Comparison of ENCODE assay signal across 9 mouse cellular contexts in genomic region chr2:161338953-161339326, GRCm38 (mm10).
DNase-seq lines count a peak whose midpoint lies in the region; ATAC-seq and TF ChIP-seq lines count a peak whose summit lies in the region.
"Had no signal": no experiment of that assay in that cellular context is flagged by ENCODE, and none has a peak within 500 bp of the region (broad histone marks: within the 10 kb centered on the region; RNA-seq: fewer than 3 reads in every experiment).

No protein-coding gene starts in this region.

- TF ChIP-seq CTCF in cerebellum, adult 2 months (IDR thresholded peaks at IDR 0.05; ENCODE audit: borderline replicate concordance, insufficient read depth, low read depth, low read length) = 0 out of 2 replicates have a peak, but pooled peaks have one; percentile 3
- 0 out of 2 replicates have a peak, but pooled peaks have one; percentile 5 for TF ChIP-seq CTCF in lung, embryonic 14.5 days (IDR thresholded peaks at IDR 0.05; ENCODE audit: low read depth)
- TF ChIP-seq CTCF in lung, postnatal 0 days (IDR thresholded peaks at IDR 0.05) = no peak

- no peaks in the 10 kb centered on the region for H3K27me3 ChIP-seq in cerebellum, adult 2 months (ENCODE audit: control insufficient read depth, insufficient read depth, low read length)
- 0 out of 2 replicates have a peak, but pooled peaks cover 6% of the 10 kb centered on the region for H3K27me3 ChIP-seq in lung, embryonic 14.5 days (ENCODE audit: insufficient read depth, low read length)
- no peaks in the 10 kb centered on the region for H3K27me3 ChIP-seq in lung, postnatal 0 days (replicated peaks; ENCODE audit: insufficient read depth, low read length)
- no peaks in the 10 kb centered on the region; the same call in 1 of the 2 replicates for H3K27me3 ChIP-seq in hindbrain, embryonic 14.5 days (ENCODE audit: control insufficient read depth, insufficient read depth, low read length)
- H3K27me3 ChIP-seq in neural tube, embryonic 14.5 days (ENCODE audit: control insufficient read depth, insufficient read depth, low read length) = no peaks in the 10 kb centered on the region

- no peak for TF ChIP-seq EP300 in lung, postnatal 0 days (IDR thresholded peaks at IDR 0.05)

- WGBS in cerebellum, adult 2 months = 20% methylated on average over 3 of the region's 3 CpGs
- WGBS in lung, embryonic 14.5 days = 21% methylated on average over 3 of the region's 3 CpGs
- WGBS in lung, postnatal 0 days = 21% methylated on average over 3 of the region's 3 CpGs
- WGBS in hindbrain, embryonic 14.5 days = 12% methylated on average over 3 of the region's 3 CpGs
- 13% methylated on average over 3 of the region's 3 CpGs for WGBS in neural tube, embryonic 14.5 days

- no peak for ATAC-seq in cerebellum, adult (ENCODE audit: insufficient number of reproducible peaks, low FRiP score, low TSS enrichment)
- 0 out of 2 replicates have a peak, but pooled peaks have one; percentile 32 for ATAC-seq in lung, embryonic 14.5 days (ENCODE audit: insufficient read depth)
- no peak for ATAC-seq in lung, postnatal 0 days
- peak; percentile 24; the same call in 1 of the 2 replicates for ATAC-seq in hindbrain, embryonic 14.5 days (ENCODE audit: low FRiP score)
- ATAC-seq in neural tube, embryonic 14.5 days (ENCODE audit: low read depth) = no peak
- ATAC-seq in megakaryocyte-erythroid progenitor cell, adult 5-6 weeks (replicated peaks; ENCODE audit: low FRiP score, low TSS enrichment, poor library complexity, severe bottlenecking) = no peak

- no peak overlapping the region for H3K4me2 ChIP-seq in lung, embryonic 14.5 days
- H3K4me2 ChIP-seq in lung, postnatal 0 days (replicated peaks; ENCODE audit: low read depth, low read length) = no peak overlapping the region
- peak overlapping the region; percentile 18 for H3K4me2 ChIP-seq in hindbrain, embryonic 14.5 days (replicated peaks)
- H3K4me2 ChIP-seq in neural tube, embryonic 14.5 days (ENCODE audit: low read depth, low read length) = peak overlapping the region; percentile 6; the same call in 1 of the 2 replicates

- no peaks in the 10 kb centered on the region for H3K9me3 ChIP-seq in lung, embryonic 14.5 days (ENCODE audit: low read depth, low read length)
- H3K9me3 ChIP-seq in lung, postnatal 0 days (ENCODE audit: low read length) = no peaks in the 10 kb centered on the region
- no peaks in the 10 kb centered on the region for H3K9me3 ChIP-seq in hindbrain, embryonic 14.5 days (ENCODE audit: control insufficient read depth, low read length)
- H3K9me3 ChIP-seq in neural tube, embryonic 14.5 days (ENCODE audit: control insufficient read depth, low read length) = no peaks in the 10 kb centered on the region

- H3K36me3 ChIP-seq in lung, embryonic 14.5 days (ENCODE audit: insufficient read depth) = no peaks in the 10 kb centered on the region
- no peaks in the 10 kb centered on the region for H3K36me3 ChIP-seq in lung, postnatal 0 days (ENCODE audit: insufficient read depth, low read length)
- no peaks in the 10 kb centered on the region for H3K36me3 ChIP-seq in hindbrain, embryonic 14.5 days (replicated peaks; ENCODE audit: control insufficient read depth, insufficient read depth)
- H3K36me3 ChIP-seq in neural tube, embryonic 14.5 days (ENCODE audit: control insufficient read depth, insufficient read depth, low read length) = no peaks in the 10 kb centered on the region

- H3K4me3 ChIP-seq in cerebellum, adult 2 months (replicated peaks; ENCODE audit: insufficient read depth, low read depth, low read length) = no peak overlapping the region
- H3K4me3 ChIP-seq in lung, embryonic 14.5 days (ENCODE audit: low read depth, low read length) = no peak overlapping the region
- H3K4me3 ChIP-seq in lung, postnatal 0 days (ENCODE audit: low read depth, low read length) = no peak overlapping the region
- no peak overlapping the region for H3K4me3 ChIP-seq in hindbrain, embryonic 14.5 days (replicated peaks; ENCODE audit: low read length)
- no peak overlapping the region for H3K4me3 ChIP-seq in neural tube, embryonic 14.5 days (ENCODE audit: low read depth, low read length)

- DNase-seq in cerebellum, adult 2 months = no peak
- DNase-seq in lung, embryonic 14.5 days = peak; percentile 72
- no peak for DNase-seq in lung, postnatal 0 days (ENCODE audit: low spot score)
- DNase-seq in hindbrain, embryonic 14.5 days (ENCODE audit: low spot score) = peak; percentile 62
- no peak for DNase-seq in thymus, postnatal 10 days (ENCODE audit: low spot score in 2 of 2)
- DNase-seq: lung, postnatal 14 days had no signal

- no peak for TF ChIP-seq POLR2A in cerebellum, adult 2 months (IDR thresholded peaks at IDR 0.05; ENCODE audit: borderline replicate concordance, insufficient read depth, low read length)

- H3K27ac ChIP-seq in cerebellum, adult 2 months (ENCODE audit: insufficient read depth, low read length) = no peak overlapping the region
- H3K27ac ChIP-seq in lung, embryonic 14.5 days (ENCODE audit: low read depth) = no peak overlapping the region
- H3K27ac ChIP-seq in lung, postnatal 0 days (ENCODE audit: low read length) = no peak overlapping the region
- peak overlapping the region; percentile 56 for H3K27ac ChIP-seq in hindbrain, embryonic 14.5 days
- H3K27ac ChIP-seq in neural tube, embryonic 14.5 days (ENCODE audit: low read depth, low read length) = peak overlapping the region; percentile 52

- no peak overlapping the region for H3K9ac ChIP-seq in lung, embryonic 14.5 days
- no peak overlapping the region for H3K9ac ChIP-seq in lung, postnatal 0 days (replicated peaks; ENCODE audit: low read depth)
- H3K9ac ChIP-seq in hindbrain, embryonic 14.5 days = no peak overlapping the region
- no peak overlapping the region for H3K9ac ChIP-seq in neural tube, embryonic 14.5 days (replicated peaks; ENCODE audit: low read depth, low read length)

- H3K4me1 ChIP-seq in cerebellum, adult 2 months (ENCODE audit: control insufficient read depth, insufficient read depth, low read length) = peaks cover 5% of the 10 kb centered on the region; the same call in 1 of the 2 replicates
- H3K4me1 ChIP-seq in lung, embryonic 14.5 days (ENCODE audit: insufficient read depth) = peaks cover 4% of the 10 kb centered on the region; the same call in 1 of the 2 replicates
- no peaks in the 10 kb centered on the region for H3K4me1 ChIP-seq in lung, postnatal 0 days (ENCODE audit: insufficient read depth, low read depth, low read length)
- peaks cover 25% of the 10 kb centered on the region for H3K4me1 ChIP-seq in hindbrain, embryonic 14.5 days (replicated peaks; ENCODE audit: control insufficient read depth, insufficient read depth, low read length)
- H3K4me1 ChIP-seq in neural tube, embryonic 14.5 days (ENCODE audit: control insufficient read depth, insufficient read depth, low read length) = peaks cover 1% of the 10 kb centered on the region; the same call in 1 of the 2 replicates

Comparison
In these comparisons a context has a peak if more than half of its experiments do, and no peak if none do; other contexts are left out.
1. DNase-seq: peak in lung, embryonic 14.5 days (single experiment) and hindbrain, embryonic 14.5 days (single experiment); none in cerebellum, adult 2 months (0 of 2), lung, postnatal 0 days (single experiment) and thymus, postnatal 10 days (0 of 2).
2. ATAC-seq: peak in lung, embryonic 14.5 days (single experiment) and hindbrain, embryonic 14.5 days (single experiment); none in cerebellum, adult (single experiment), lung, postnatal 0 days (single experiment), neural tube, embryonic 14.5 days (single experiment) and megakaryocyte-erythroid progenitor cell, adult 5-6 weeks (single experiment).
3. H3K27ac ChIP-seq: peak in hindbrain, embryonic 14.5 days (single experiment) and neural tube, embryonic 14.5 days (single experiment); none in cerebellum, adult 2 months (single experiment), lung, embryonic 14.5 days (single experiment) and lung, postnatal 0 days (single experiment).
4. H3K4me2 ChIP-seq: peak in hindbrain, embryonic 14.5 days (single experiment) and neural tube, embryonic 14.5 days (single experiment); none in lung, embryonic 14.5 days (single experiment) and lung, postnatal 0 days (single experiment).